In genomic region chr10:46826639-46827038, GRCm38 (mm10) we compare ENCODE assay signal across 11 mouse cellular contexts.
A peak's percentile ranks its signal among the peaks of the same experiment; 100 is the strongest.
DNase-seq lines count a peak whose midpoint lies in the region; ATAC-seq lines count a peak whose summit lies in the region.
"Had no signal": no experiment of that assay in that cellular context is flagged by ENCODE, and none has a peak within 500 bp of the region (broad histone marks: within the 10 kb centered on the region; RNA-seq: fewer than 3 reads in every experiment).

No protein-coding gene starts in this region.

- H3K4me1 ChIP-seq in neural tube, embryonic 13.5 days (replicated peaks), result peaks cover 10% of the 10 kb centered on the region
- 0 out of 2 replicates have a peak, but pooled peaks cover 10% of the 10 kb centered on the region for H3K4me1 ChIP-seq in forebrain, embryonic 16.5 days (replicated peaks; ENCODE audit: control insufficient read depth, insufficient read depth, low read length)

- H3K27ac ChIP-seq in neural tube, embryonic 13.5 days (replicated peaks), result peak overlapping the region; percentile 57
- H3K27ac ChIP-seq in forebrain, embryonic 16.5 days (ENCODE audit: low read length), result peak overlapping the region; percentile 3; the same call in 1 of the 2 replicates

- peak; percentile 80 for ATAC-seq in neural tube, embryonic 13.5 days (ENCODE audit: low read depth)
- peak; percentile 91 for ATAC-seq in forebrain, embryonic 16.5 days

- no peak overlapping the region for H3K4me2 ChIP-seq in neural tube, embryonic 13.5 days
- H3K4me2 ChIP-seq in forebrain, embryonic 16.5 days (ENCODE audit: low read length), result no peak overlapping the region

- no peak overlapping the region for H3K4me3 ChIP-seq in neural tube, embryonic 13.5 days
- H3K4me3 ChIP-seq in forebrain, embryonic 16.5 days (replicated peaks; ENCODE audit: low read length), result no peak overlapping the region

- WGBS in neural tube, embryonic 13.5 days, result 28% methylated on average over 1 of the region's 1 CpGs
- WGBS in forebrain, embryonic 16.5 days, result 2% methylated on average over 1 of the region's 1 CpGs

- no peak overlapping the region for H3K9ac ChIP-seq in neural tube, embryonic 13.5 days
- H3K9ac ChIP-seq in forebrain, embryonic 16.5 days (replicated peaks; ENCODE audit: low read depth, low read length), result no peak overlapping the region

- DNase-seq in neural tube, embryonic 10.5 days (ENCODE audit: extremely low spot score, low spot score), result no peak
- peak; percentile 86 for DNase-seq in layer of hippocampus, adult 9-11 months
- peak; percentile 61 for DNase-seq in retina, embryonic 14.5 days (ENCODE audit: low spot score)
- no peak for DNase-seq in urinary bladder, postnatal 4 days (ENCODE audit: low spot score in 2 of 2)
- DNase-seq in urinary bladder, postnatal 14 days (ENCODE audit: low spot score), result no peak
- no peak for DNase-seq in testis, postnatal 10 days (ENCODE audit: low spot score)
- DNase-seq: lung, adult 18-20 months; right cerebral cortex, postnatal 25 days; thymus, postnatal 14 days had no signal

- H3K27me3 ChIP-seq in neural tube, embryonic 13.5 days, result no peaks in the 10 kb centered on the region
- H3K27me3 ChIP-seq in forebrain, embryonic 16.5 days (replicated peaks; ENCODE audit: control insufficient read depth, insufficient read depth, low read length), result no peaks in the 10 kb centered on the region

- H3K9me3 ChIP-seq in neural tube, embryonic 13.5 days, result no peaks in the 10 kb centered on the region
- no peaks in the 10 kb centered on the region for H3K9me3 ChIP-seq in forebrain, embryonic 16.5 days (ENCODE audit: control insufficient read depth, low read length)

- no peaks in the 10 kb centered on the region for H3K36me3 ChIP-seq in neural tube, embryonic 13.5 days
- H3K36me3 ChIP-seq in forebrain, embryonic 16.5 days (ENCODE audit: control insufficient read depth, insufficient read depth), result no peaks in the 10 kb centered on the region

Comparison
In these comparisons a context has a peak if more than half of its experiments do, and no peak if none do; other contexts are left out.
1. DNase-seq: peak in layer of hippocampus, adult 9-11 months (single experiment) and retina, embryonic 14.5 days (single experiment); none in neural tube, embryonic 10.5 days (single experiment), urinary bladder, postnatal 4 days (0 of 2), urinary bladder, postnatal 14 days (single experiment) and testis, postnatal 10 days (single experiment).